Mouse (Mus musculus): Measurements from ENCODE around the gene Unc5b.
"Not testable (repeated sequence)": the region's sequence is repeated elsewhere in the genome, so short reads cannot be mapped to it uniquely, and the experiment has no call there.

Unc5b gene

GRCm38 (mm10) chr10:60753941-60754340 lies 77.4 kb downstream of the Unc5b start:
- DNase-seq (ENCODE audit: low spot score in 2 of 2), result no peak

GRCm38 (mm10) chr10:60753261-60753660 lies 78.1 kb downstream of the Unc5b start:
- no peak for DNase-seq (ENCODE audit: low spot score in 2 of 2)

GRCm38 (mm10) chr10:60752040-60753020 lies 79.1 kb downstream of the Unc5b start, which contains the start of gene Slc29a3:
Gene Slc29a3, minus strand, starts transcription at chr10:60752794.
- peak; percentile 89 to 91 for DNase-seq (ENCODE audit: low spot score in 2 of 2)

GRCm38 (mm10) chr10:60747667-60748212 lies 83.6 kb downstream of the Unc5b start:
- DNase-seq (ENCODE audit: low spot score in 2 of 2), result no peak

GRCm38 (mm10) chr10:60746512-60746911 lies 84.9 kb downstream of the Unc5b start:
- no peak for DNase-seq (ENCODE audit: low spot score in 2 of 2)

- DNase-seq (ENCODE audit: low spot score in 2 of 2), result no peak
Measured at GRCm38 (mm10) chr10:60744543-60745290, 86.7 kb downstream of the Unc5b start.

GRCm38 (mm10) chr10:60743681-60744080 lies 87.7 kb downstream of the Unc5b start:
- DNase-seq (ENCODE audit: low spot score in 2 of 2), result no peak

- no peak for DNase-seq (ENCODE audit: low spot score in 2 of 2)
Measured at GRCm38 (mm10) chr10:60742942-60743341, 88.4 kb downstream of the Unc5b start.

GRCm38 (mm10) chr10:60742296-60742695 lies 89.1 kb downstream of the Unc5b start:
- not testable (repeated sequence) for DNase-seq (ENCODE audit: low spot score in 2 of 2)

GRCm38 (mm10) chr10:60741435-60741834 lies 89.9 kb downstream of the Unc5b start:
- no peak for DNase-seq (ENCODE audit: low spot score in 2 of 2)

GRCm38 (mm10) chr10:60739619-60740363 lies 91.6 kb downstream of the Unc5b start:
- no peak for DNase-seq (ENCODE audit: low spot score in 2 of 2)

- DNase-seq (ENCODE audit: low spot score in 2 of 2), result no peak
Measured at GRCm38 (mm10) chr10:60737886-60738640, 93.3 kb downstream of the Unc5b start.

GRCm38 (mm10) chr10:60737169-60737728 lies 94.1 kb downstream of the Unc5b start:
- no peak for DNase-seq (ENCODE audit: low spot score in 2 of 2)

GRCm38 (mm10) chr10:60735737-60736136 lies 95.6 kb downstream of the Unc5b start:
- DNase-seq (ENCODE audit: low spot score in 2 of 2), result no peak

GRCm38 (mm10) chr10:60733471-60733870 lies 97.9 kb downstream of the Unc5b start:
- no peak for DNase-seq (ENCODE audit: low spot score in 2 of 2)

- DNase-seq (ENCODE audit: low spot score in 2 of 2), result peak; percentile 13 to 19
Measured at GRCm38 (mm10) chr10:60732397-60732861, 99.0 kb downstream of the Unc5b start.

GRCm38 (mm10) chr10:60731742-60732141 lies 99.6 kb downstream of the Unc5b start:
- DNase-seq (ENCODE audit: low spot score in 2 of 2), result no peak

GRCm38 (mm10) chr10:60727301-60727700 lies 104.1 kb downstream of the Unc5b start:
- DNase-seq (ENCODE audit: low spot score in 2 of 2), result no peak

- DNase-seq (ENCODE audit: low spot score in 2 of 2), result no peak
Measured at GRCm38 (mm10) chr10:60726896-60727295, 104.5 kb downstream of the Unc5b start.

GRCm38 (mm10) chr10:60724496-60724895 lies 106.9 kb downstream of the Unc5b start:
- DNase-seq (ENCODE audit: low spot score in 2 of 2), result no peak

Measured in right cerebral cortex, postnatal 36 days (tissue).